Mouse (Mus musculus) gastrocnemius, postnatal 14 days (tissue): Measurements from ENCODE around the gene Cav3. TPM values are rescaled to one million over a fixed set of nuclear protein-coding genes. Genes with fewer than 3 reads are reported as not detected.

Experiments used
- DNase-seq: peaks from one replicate; pipeline ENCODE4 v3.0.0; 2021; ENCODE audit warnings: mixed read lengths
- intact Hi-C: fragments of 180-260 bp; cut with DNase I; formaldehyde crosslinking; loops from one replicate; pipeline ENCODE4 v1.15.1; 2025; ENCODE audit warnings: low total_unique reads
- total RNA-seq, 2 experiments: library from RNA; stranded (reverse); gene quantifications; 2 replicates each; pipeline ENCODE4 v1.2.3; 2021

The Cav3 gene
- total RNA-seq, 2 experiments from 2014 or later: 112 to 130 TPM

DNA sequence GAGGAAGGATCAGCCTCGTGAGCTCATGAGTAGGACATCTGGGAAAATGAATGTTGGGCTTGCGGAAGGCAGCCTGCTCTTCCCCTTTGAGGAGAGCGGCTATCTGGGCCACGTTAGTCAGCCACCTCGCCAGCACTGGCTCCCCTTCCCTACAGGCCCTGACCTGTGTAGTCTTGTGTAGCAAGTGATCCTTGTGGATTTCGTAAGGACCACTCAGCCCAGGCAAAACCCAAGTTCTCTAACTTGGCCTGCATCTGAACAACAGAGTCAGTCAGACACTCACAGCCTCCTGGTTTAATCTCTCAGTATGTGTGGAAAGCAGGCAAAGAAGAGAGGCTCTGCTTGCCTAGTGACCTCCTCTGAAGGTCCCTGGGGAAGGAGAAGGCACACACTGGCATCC is 33.4 kb downstream of the Cav3 start:
- intact Hi-C loops: no loop called here
- DNase-seq: no peak

DNA sequence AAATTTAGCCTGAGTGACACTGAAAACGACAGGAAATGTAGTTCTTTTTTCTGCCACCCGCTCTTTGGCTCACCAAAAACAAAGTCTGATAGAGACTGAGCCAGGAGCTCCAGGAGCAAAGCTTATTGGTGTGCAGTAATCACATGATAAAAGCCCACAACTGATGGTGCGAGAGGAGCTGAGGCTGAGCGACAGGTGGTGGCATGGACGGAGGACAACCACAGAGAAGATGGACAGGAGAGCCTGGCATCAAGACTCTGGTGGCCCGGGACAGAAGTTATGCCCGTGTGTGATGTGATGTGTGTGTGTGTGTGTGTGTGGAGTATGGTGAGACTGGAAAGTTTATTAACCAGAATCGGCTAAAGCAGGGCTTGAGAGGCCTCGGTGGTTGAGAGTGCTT is 34.1 kb downstream of the Cav3 start:
- DNase-seq: no peak
- intact Hi-C loops: no loop called here

DNA sequence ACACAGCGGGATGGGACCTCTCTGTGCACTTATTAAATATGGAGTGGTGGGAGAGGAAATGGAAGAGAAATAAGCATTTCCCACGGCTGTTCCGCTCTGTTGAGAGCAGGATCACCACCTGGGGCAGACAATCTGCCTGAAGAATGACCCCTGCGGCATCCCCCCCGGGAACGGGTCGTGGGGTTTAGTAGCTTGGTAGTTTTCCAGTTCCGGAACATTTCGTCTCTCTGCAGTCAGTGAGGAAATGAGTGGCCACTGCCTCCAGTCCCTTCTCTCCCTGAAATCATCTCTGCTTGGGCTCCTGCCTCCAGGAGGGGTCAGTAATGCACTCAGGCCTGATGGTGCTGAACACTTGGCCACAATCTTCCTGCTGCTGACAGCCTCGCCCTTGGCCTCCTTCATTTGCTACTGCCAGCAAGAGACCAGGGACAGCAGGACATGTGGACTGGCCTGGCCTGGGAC is 35.3 kb downstream of the Cav3 start:
- intact Hi-C loops: no loop called here
- peak; percentile 26 for DNase-seq

DNA sequence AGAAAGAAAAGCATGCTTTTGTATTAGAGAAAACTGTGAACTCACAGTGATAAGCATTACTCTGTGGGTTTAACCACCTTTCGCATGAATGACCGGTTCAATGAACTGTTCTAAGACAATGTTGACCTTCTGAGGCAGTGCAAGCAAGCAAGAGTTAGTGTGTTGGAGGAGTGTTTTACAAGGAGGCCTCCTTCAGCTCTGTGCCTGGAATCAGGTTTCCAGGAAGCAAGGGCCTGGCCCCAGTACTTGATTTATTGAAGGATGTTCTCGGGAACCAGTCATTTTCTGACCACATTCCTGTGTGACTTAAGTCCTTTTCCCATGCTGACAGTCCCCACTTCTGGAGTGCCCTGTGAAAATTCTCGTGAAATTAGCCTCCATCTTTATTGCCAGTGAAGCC is 35.9 kb downstream of the Cav3 start:
- DNase-seq: no peak
- intact Hi-C loops: no loop called here

DNA sequence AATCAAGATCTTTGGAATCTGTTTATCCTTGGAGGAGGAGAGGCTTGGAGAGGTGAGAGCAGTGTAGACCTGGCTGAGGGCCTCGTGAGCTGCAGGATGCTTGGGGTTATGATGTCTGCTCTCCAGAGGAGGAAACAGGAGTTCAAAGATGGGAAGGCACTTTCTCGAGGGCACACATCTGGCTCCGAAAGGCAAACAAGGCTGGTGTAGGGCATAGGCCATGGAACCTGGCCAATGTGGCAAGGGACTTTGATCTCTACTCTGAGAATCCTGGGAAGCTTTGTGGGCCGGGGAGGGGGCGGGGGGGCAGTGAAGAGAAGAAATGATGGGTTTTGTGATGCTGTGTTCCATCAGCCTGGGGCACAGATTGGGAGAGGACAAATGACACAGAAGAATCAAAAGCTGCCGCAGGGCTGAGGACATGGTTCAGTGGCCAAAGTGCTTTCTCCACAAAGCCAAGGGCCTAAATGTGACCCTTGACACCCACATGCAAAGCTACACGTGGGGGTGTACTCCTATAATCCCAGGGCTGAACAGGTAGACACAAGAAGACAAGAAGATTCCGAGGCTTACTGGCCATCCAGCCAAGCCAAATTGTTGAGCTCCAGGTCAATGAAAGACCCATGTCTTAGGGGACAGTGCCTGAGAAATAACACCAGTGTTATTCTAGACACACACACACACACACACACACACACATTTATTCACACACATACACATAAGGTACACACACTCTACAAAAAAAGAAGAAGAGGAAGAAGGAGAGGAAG is 37.2 kb downstream of the Cav3 start:
- intact Hi-C loops: no loop called here

DNA sequence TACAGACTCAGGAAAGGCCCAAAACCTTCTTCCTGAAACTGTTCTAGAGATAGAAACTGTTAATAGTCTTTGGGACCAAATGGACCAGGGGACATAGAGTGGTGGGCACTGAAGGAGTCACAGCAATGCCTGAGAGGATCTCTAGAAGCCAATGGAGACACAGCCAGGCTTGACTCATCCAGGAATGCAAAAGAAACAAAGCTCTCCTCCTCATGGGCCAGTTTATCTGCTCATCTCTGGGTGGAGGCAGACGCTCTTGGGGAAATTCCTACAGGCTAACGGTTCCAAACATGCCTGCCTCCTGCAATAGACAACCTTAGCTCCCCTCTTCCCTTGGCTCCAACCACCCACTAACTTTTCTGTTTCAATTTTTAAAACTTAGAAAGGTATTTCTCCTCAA is 38.2 kb downstream of the Cav3 start:
- intact Hi-C loops: no loop called here
- DNase-seq: no peak

More for the DNA sequence above, 37.2 kb downstream of the Cav3 start:
- no peak for DNase-seq

DNA sequence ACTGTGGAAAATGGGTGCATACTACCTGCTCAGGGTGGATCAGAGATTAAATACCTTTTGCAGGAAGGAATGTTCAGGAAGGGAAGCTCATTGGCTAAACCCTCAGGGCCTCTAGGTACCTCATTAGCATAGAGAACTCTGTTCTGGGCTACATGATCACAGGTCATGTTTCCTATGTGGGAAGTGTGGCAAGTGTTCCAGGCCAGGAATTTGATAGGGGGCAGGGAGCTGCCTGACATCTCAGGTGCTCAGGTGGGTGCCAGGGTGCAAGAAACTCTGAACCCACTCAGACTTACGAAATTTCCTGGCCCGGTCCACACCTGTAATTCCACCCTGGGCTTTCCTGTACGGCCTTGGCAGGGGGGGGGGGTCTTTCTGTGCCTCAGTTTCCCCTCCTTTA is 39.4 kb downstream of the Cav3 start:
- intact Hi-C loops: no loop called here
- no peak for DNase-seq

DNA sequence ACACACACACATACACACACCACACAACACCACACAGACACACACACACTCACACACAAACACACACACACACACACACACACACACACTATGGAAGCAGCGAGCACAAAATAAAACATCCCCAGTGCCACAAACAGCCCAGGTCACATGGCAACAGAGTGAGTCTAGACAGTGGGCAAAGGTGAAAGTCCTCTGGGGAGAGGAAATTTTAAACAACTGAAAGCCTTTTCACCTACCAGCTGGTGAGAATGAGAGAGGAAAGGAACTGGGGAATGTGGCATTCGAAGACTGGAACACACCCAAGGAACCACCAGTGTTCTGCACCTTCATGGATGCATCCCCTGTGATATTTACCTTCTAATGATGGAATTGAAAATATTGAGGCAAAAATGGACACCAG is 40.2 kb downstream of the Cav3 start:
- intact Hi-C loops: no loop called here
- no peak for DNase-seq

DNA sequence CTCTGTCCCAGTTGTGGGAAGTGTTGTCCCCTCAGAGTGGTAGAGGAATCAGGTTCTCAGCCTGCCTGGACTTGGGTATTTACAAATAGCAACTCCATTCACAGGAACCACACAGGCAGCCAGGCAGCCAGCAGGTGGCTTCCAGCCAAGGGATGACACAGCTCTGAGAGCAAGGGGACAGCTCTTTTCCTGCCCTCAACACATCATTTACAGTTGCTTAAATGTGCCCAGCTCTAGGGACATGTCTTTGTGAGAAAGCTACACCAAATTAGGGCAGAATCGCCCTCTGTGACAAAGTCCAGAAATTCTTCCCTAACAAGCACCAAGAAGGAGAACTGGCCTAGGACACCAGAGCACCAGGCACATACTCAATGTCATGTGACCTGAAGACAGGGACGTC is 41.9 kb downstream of the Cav3 start:
- intact Hi-C loops: no loop called here
- DNase-seq: peak; percentile 57

DNA sequence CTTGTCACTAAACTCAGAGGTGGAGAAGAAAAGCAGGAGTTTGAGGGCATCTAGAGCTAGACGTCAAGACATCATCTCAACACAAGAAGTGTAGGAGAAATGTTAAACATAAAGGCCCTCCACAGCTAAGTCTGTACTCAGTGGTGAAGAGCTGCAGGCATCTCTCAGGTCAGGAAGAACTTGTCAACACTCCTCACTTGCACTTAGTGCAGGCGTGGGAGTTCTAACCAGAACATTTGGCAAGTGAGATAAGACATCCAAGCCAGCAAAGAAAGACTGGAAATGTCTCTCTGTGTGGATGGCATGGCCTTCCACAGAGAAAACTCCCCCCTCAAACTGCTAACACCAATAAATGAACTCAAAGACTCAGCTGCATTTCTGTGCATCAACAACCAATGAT is 48.3 kb downstream of the Cav3 start:
- intact Hi-C loops: no loop called here
- no peak for DNase-seq

DNA sequence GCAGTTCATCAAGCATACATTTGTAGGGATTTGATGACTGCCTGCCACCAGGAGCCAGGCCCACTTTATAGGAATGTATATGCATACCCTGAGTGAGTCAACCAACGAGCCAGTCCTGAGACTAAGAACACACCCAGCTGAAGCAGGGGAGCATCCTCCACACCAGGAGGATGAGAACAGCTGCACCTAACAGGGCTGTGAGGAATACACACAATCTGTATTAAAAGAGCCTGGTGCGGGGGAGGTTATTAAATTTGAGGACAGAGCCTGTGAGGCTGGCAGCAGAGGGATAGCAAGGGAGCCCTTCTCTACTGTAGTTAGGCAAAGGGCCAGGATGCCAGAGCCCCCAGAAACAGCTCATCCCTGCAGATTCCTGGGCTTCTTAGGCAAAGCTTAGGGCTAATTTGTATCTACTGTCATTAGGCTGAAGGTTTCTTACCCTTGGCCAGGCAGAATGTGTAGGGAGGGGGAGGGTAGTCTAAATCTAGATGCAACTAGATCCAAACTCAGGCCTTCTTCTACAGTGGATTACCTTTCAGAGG is 50.4 kb downstream of the Cav3 start:
- intact Hi-C loops: no loop called here
- DNase-seq: no peak

DNA sequence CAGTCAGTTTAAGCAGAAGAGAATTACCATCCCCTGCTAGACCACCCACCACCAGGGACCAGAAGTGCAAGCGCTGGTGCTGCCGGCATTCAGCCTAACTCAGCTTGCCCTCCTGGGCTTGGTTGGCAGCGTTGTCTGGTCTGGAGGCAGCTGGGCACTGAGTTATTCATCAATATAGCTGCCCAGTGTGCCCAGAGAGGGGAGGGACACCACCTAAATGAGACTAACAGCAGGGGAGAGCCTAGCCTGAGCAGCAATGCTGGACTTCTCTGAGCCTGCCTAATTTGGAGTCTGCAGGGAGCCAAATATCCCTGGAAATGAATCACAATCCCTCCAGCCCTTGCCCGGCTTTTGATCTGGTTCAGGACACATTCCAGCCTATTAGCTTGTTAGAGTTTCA is 51.0 kb downstream of the Cav3 start:
- intact Hi-C loops: no loop called here
- DNase-seq: no peak

DNA sequence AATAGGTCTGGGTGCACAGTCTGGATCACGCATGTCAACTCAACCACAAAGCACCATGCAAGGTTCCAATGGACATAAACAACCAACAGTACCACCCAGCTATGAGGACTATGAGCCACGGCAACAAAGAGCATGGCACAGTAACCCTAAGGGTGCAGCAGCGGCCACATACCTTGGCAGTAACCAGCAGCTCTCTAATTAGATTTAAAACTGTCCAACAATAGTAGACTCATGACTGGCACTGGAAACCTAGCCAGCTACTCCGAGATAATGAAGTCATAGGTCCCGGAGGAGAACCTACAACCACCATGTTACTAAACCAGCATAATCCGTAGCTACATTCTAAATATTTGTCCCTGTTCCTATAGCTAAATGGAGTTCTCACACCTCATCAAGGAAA is 55.3 kb downstream of the Cav3 start:
- DNase-seq: no peak
- intact Hi-C loops: no loop called here

DNA sequence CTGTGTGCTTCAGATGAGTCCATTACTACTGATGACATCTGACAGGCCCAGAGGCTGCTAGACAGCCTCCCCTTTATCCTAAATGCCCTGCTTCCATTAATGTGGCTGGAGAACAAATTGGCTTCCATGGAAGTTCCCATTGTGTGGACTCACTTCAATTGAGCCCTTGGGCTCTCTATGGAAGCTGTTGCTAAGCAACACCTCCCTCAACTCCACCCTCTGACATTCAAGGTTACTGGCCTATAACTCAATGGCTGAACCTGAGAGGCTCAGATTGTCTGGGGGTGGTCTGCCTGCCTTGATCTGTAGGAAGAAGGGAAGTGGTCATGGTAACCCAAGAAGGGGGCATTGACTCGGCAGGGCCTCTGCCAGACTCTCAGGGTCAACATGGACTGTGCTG is 57.2 kb downstream of the Cav3 start:
- intact Hi-C loops: no loop called here
- DNase-seq: no peak

DNA sequence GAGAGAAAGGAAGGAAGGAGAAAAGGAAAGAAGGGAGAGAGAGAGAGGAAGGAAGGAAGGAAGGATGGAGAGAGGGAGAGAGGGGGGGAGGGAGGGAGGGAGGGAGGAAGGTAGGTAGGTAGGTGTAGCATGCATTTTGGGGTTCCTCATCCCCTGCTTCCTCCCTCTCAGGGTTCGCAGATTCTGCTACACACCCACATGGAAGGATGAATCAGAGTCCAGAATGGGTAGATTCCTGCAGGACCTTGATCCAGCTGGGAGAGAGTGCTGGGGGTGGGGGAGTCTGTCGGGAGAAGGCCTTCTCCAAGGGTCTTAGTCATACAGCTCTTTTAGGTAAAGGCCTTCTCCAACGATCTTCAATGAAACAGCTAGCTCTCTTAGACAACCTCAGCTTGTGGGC is 58.3 kb downstream of the Cav3 start:
- intact Hi-C loops: no loop called here
- DNase-seq: no peak

DNA sequence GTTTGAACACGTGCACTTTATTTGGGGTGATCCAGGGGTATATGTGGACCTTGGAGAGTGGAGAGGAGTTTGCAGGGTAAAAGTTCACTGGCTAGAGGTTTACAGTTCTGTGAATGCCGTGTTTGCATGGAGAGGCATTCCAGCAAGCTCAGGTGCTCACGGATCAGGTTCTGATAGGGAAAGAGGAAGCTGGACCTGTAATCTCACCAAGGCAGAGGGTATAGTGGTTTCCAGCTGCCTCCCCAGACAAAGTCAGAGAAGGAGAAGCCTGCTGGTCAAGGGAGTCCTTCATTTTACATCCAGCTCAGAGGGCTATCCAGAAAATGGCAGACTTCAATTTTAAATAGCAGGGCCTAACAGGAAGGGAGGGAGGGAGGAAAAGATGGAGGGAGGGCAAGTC is 58.7 kb downstream of the Cav3 start:
- intact Hi-C loops: no loop called here
- DNase-seq: no peak

Other genes starting within 250 kb of the Cav3 start
- 100 to 1,000 TPM in 1 of 2 experiments, 10 to 100 TPM in 1; 56.9 to 138 TPM for gene Lmcd1, start 185.7 kb upstream of the Cav3 start, total RNA-seq
- 1 to 10 TPM; 1.9 to 3.3 TPM for gene Ssu2, start 71.5 kb upstream of the Cav3 start, total RNA-seq
- gene Oxtr, start 30.4 kb downstream of the Cav3 start, total RNA-seq: under 1 TPM; 0.11 to 0.33 TPM
- gene Rad18, start 237.2 kb downstream of the Cav3 start, total RNA-seq: 1 to 10 TPM; 2.0 to 2.3 TPM